In genomic region chr13:89670505-89670904, GRCm38 (mm10) we compare ENCODE assay signal across 25 mouse cellular contexts.
"Had no signal": no experiment of that assay in that cellular context is flagged by ENCODE, and none has a peak within 500 bp of the region (broad histone marks: within the 10 kb centered on the region; RNA-seq: fewer than 3 reads in every experiment).

No protein-coding gene starts in this region.

- H3K36me3 ChIP-seq: intestine, embryonic 15.5 days; liver, embryonic 12.5 days had no signal

- DNase-seq: gastrocnemius, adult 2 months; gastrocnemius, postnatal 10 days; gastrocnemius, postnatal 25 days; heart, adult 18-20 months; heart, postnatal 10 days; heart, postnatal 4 days; kidney, adult 18-20 months; kidney, adult 8-10 months; kidney, postnatal 10 days; kidney, postnatal 25 days; kidney, postnatal 4 days; layer of hippocampus, adult 9-11 months; layer of hippocampus, postnatal 36 days; left cerebral cortex, postnatal 4 days had no signal

- ATAC-seq: hindbrain, embryonic 16.5 days; intestine, embryonic 15.5 days; intestine, postnatal 0 days; liver, embryonic 12.5 days had no signal

- H3K4me1 ChIP-seq: heart, embryonic 10.5 days; hindbrain, embryonic 10.5 days; hindbrain, embryonic 12.5 days; intestine, embryonic 15.5 days; liver, embryonic 12.5 days had no signal

- H3K9me3 ChIP-seq: heart, embryonic 10.5 days; heart, embryonic 12.5 days; hindbrain, embryonic 10.5 days; hindbrain, embryonic 12.5 days; intestine, embryonic 15.5 days; limb, embryonic 13.5 days; limb, embryonic 15.5 days; liver, embryonic 12.5 days had no signal

- H3K27ac ChIP-seq: gastrocnemius, adult 2 months; heart, embryonic 10.5 days; hindbrain, embryonic 10.5 days; hindbrain, embryonic 12.5 days; hindbrain, embryonic 14.5 days; intestine, embryonic 15.5 days; liver, embryonic 12.5 days had no signal

- H3K9ac ChIP-seq: heart, embryonic 12.5 days; hindbrain, embryonic 12.5 days; hindbrain, embryonic 14.5 days; intestine, embryonic 15.5 days; limb, embryonic 13.5 days; limb, embryonic 15.5 days; liver, embryonic 12.5 days had no signal

- H3K27me3 ChIP-seq: heart, embryonic 12.5 days; hindbrain, embryonic 12.5 days; intestine, embryonic 15.5 days; limb, embryonic 13.5 days; limb, embryonic 15.5 days; liver, embryonic 12.5 days had no signal

- H3K4me2 ChIP-seq: heart, embryonic 12.5 days; hindbrain, embryonic 12.5 days; hindbrain, embryonic 14.5 days; intestine, embryonic 15.5 days; limb, embryonic 13.5 days; limb, embryonic 15.5 days; liver, embryonic 12.5 days had no signal

- H3K4me3 ChIP-seq: gastrocnemius, adult 2 months; heart, embryonic 10.5 days; heart, embryonic 12.5 days; hindbrain, embryonic 10.5 days; hindbrain, embryonic 12.5 days; intestine, embryonic 15.5 days; limb, embryonic 13.5 days; limb, embryonic 15.5 days; liver, embryonic 12.5 days had no signal
